Mouse (Mus musculus): ENCODE data around the gene Thsd7a. TPM values are rescaled to one million over a fixed set of nuclear protein-coding genes. Genes with fewer than 3 reads are reported as not detected.

The Thsd7a gene
- polyA plus RNA-seq, 1 experiment from 2014 or later, result 0.21 TPM

- H3K4me1 ChIP-seq (replicated peaks), result no peaks in the 10 kb centered on the region
- no peaks in the 10 kb centered on the region for H3K36me3 ChIP-seq (replicated peaks)
- no peak overlapping the region for H3K27ac ChIP-seq (replicated peaks)
- no peaks in the 10 kb centered on the region for H3K9me3 ChIP-seq (replicated peaks)
- ATAC-seq (ENCODE audit: insufficient read depth), result no peak
- no peaks in the 10 kb centered on the region for H3K27me3 ChIP-seq
- 69% methylated on average over 6 of the region's 6 CpGs for WGBS (ENCODE audit: insufficient replicate concordance)
- no peak overlapping the region for H3K4me3 ChIP-seq (replicated peaks)
- no peak overlapping the region for H3K9ac ChIP-seq
- H3K4me2 ChIP-seq, result no peak overlapping the region
Measured at GRCm38 (mm10) chr6:12381136-12381778, 368.0 kb downstream of the Thsd7a start.

GRCm38 (mm10) chr6:12380717-12381116 lies 368.5 kb downstream of the Thsd7a start:
- Histone ChIP-seq H3K27ac (replicated peaks) (no peak overlapping the region), H3K27me3 (no peaks in the 10 kb centered on the region), H3K9me3 (replicated peaks) (no peaks in the 10 kb centered on the region), H3K4me2 (no peak overlapping the region), H3K9ac (no peak overlapping the region), H3K4me1 (replicated peaks) (no peaks in the 10 kb centered on the region), H3K4me3 (replicated peaks) (no peak overlapping the region), H3K36me3 (replicated peaks) (no peaks in the 10 kb centered on the region)
- no peak for ATAC-seq (ENCODE audit: insufficient read depth)
- 61% methylated on average over 2 of the region's 2 CpGs for WGBS (ENCODE audit: insufficient replicate concordance)

GRCm38 (mm10) chr6:12358737-12359136 lies 390.5 kb downstream of the Thsd7a start:
- ATAC-seq (ENCODE audit: insufficient read depth), result no peak
- WGBS (ENCODE audit: insufficient replicate concordance), result 24% methylated on average over 2 of the region's 2 CpGs
- no peaks in the 10 kb centered on the region for H3K9me3 ChIP-seq (replicated peaks)

GRCm38 (mm10) chr6:12353573-12353972 lies 395.6 kb downstream of the Thsd7a start:
- no peak for ATAC-seq (ENCODE audit: insufficient read depth)
- Histone ChIP-seq H3K36me3 (replicated peaks) (no peaks in the 10 kb centered on the region), H3K4me3 (replicated peaks) (no peak overlapping the region), H3K9ac (no peak overlapping the region), H3K27me3 (no peaks in the 10 kb centered on the region), H3K4me2 (no peak overlapping the region), H3K9me3 (replicated peaks) (no peaks in the 10 kb centered on the region), H3K4me1 (replicated peaks) (no peaks in the 10 kb centered on the region), H3K27ac (replicated peaks) (no peak overlapping the region)
- WGBS (ENCODE audit: insufficient replicate concordance), result 39% methylated on average over 2 of the region's 2 CpGs

More at GRCm38 (mm10) chr6:12358737-12359136, 390.5 kb downstream of the Thsd7a start:
- no peaks in the 10 kb centered on the region for H3K4me1 ChIP-seq (replicated peaks)
- H3K27ac ChIP-seq (replicated peaks), result no peak overlapping the region
- H3K36me3 ChIP-seq (replicated peaks), result no peaks in the 10 kb centered on the region
- no peak overlapping the region for H3K4me3 ChIP-seq (replicated peaks)
- H3K9ac ChIP-seq, result no peak overlapping the region
- no peaks in the 10 kb centered on the region for H3K27me3 ChIP-seq
- H3K4me2 ChIP-seq, result no peak overlapping the region

GRCm38 (mm10) chr6:12352165-12352719 lies 397.0 kb downstream of the Thsd7a start:
- WGBS (ENCODE audit: insufficient replicate concordance), result 61% methylated on average over 9 of the region's 9 CpGs

GRCm38 (mm10) chr6:12350753-12351152 lies 398.5 kb downstream of the Thsd7a start:
- Histone ChIP-seq H3K4me1 (replicated peaks) (no peaks in the 10 kb centered on the region), H3K27ac (replicated peaks) (no peak overlapping the region), H3K36me3 (replicated peaks) (no peaks in the 10 kb centered on the region), H3K4me2 (no peak overlapping the region), H3K9ac (no peak overlapping the region), H3K9me3 (replicated peaks) (no peaks in the 10 kb centered on the region), H3K27me3 (no peaks in the 10 kb centered on the region), H3K4me3 (replicated peaks) (no peak overlapping the region)
- WGBS (ENCODE audit: insufficient replicate concordance), result 30% methylated on average over 5 of the region's 5 CpGs
- no peak for ATAC-seq (ENCODE audit: insufficient read depth)

More at GRCm38 (mm10) chr6:12352165-12352719, 397.0 kb downstream of the Thsd7a start:
- Histone ChIP-seq H3K9ac (no peak overlapping the region), H3K4me3 (replicated peaks) (no peak overlapping the region), H3K4me1 (replicated peaks) (no peaks in the 10 kb centered on the region), H3K4me2 (no peak overlapping the region), H3K9me3 (replicated peaks) (no peaks in the 10 kb centered on the region), H3K27me3 (no peaks in the 10 kb centered on the region), H3K36me3 (replicated peaks) (no peaks in the 10 kb centered on the region), H3K27ac (replicated peaks) (no peak overlapping the region)
- no peak for ATAC-seq (ENCODE audit: insufficient read depth)

- no peak overlapping the region for H3K9ac ChIP-seq
- H3K27me3 ChIP-seq, result no peaks in the 10 kb centered on the region
- H3K4me3 ChIP-seq (replicated peaks), result no peak overlapping the region
- H3K9me3 ChIP-seq (replicated peaks), result no peaks in the 10 kb centered on the region
- no peaks in the 10 kb centered on the region for H3K4me1 ChIP-seq (replicated peaks)
- WGBS (ENCODE audit: insufficient replicate concordance), result 58% methylated on average over 3 of the region's 3 CpGs
- no peak overlapping the region for H3K4me2 ChIP-seq
- no peak for ATAC-seq (ENCODE audit: insufficient read depth)
- H3K27ac ChIP-seq (replicated peaks), result no peak overlapping the region
- no peaks in the 10 kb centered on the region for H3K36me3 ChIP-seq (replicated peaks)
Measured at GRCm38 (mm10) chr6:12349105-12349759, 400.0 kb downstream of the Thsd7a start.

- no peak overlapping the region for H3K9ac ChIP-seq
- H3K27me3 ChIP-seq, result no peaks in the 10 kb centered on the region
- H3K9me3 ChIP-seq (replicated peaks), result no peaks in the 10 kb centered on the region
- no peak overlapping the region for H3K27ac ChIP-seq (replicated peaks)
- H3K4me3 ChIP-seq (replicated peaks), result no peak overlapping the region
- H3K36me3 ChIP-seq (replicated peaks), result no peaks in the 10 kb centered on the region
- ATAC-seq (ENCODE audit: insufficient read depth), result no peak
- H3K4me1 ChIP-seq (replicated peaks), result no peaks in the 10 kb centered on the region
- H3K4me2 ChIP-seq, result no peak overlapping the region
Measured at GRCm38 (mm10) chr6:12348667-12349066, 400.5 kb downstream of the Thsd7a start.

GRCm38 (mm10) chr6:12336590-12337584 lies 412.3 kb downstream of the Thsd7a start:
- Histone ChIP-seq H3K27ac (replicated peaks) (no peak overlapping the region), H3K4me1 (replicated peaks) (no peaks in the 10 kb centered on the region), H3K36me3 (replicated peaks) (no peaks in the 10 kb centered on the region), H3K4me3 (replicated peaks) (no peak overlapping the region), H3K9me3 (replicated peaks) (no peaks in the 10 kb centered on the region), H3K9ac (no peak overlapping the region), H3K4me2 (no peak overlapping the region), H3K27me3 (no peaks in the 10 kb centered on the region)
- 68% methylated on average over 14 of the region's 14 CpGs for WGBS (ENCODE audit: insufficient replicate concordance)
- ATAC-seq (ENCODE audit: insufficient read depth), result no peak

- ATAC-seq (ENCODE audit: insufficient read depth), result no peak
- 28% methylated on average over 7 of the region's 7 CpGs for WGBS (ENCODE audit: insufficient replicate concordance)
Measured at GRCm38 (mm10) chr6:12315070-12315909, 433.9 kb downstream of the Thsd7a start.

More at GRCm38 (mm10) chr6:12315070-12315909, 433.9 kb downstream of the Thsd7a start:
- Histone ChIP-seq H3K4me3 (replicated peaks) (no peak overlapping the region), H3K27me3 (no peaks in the 10 kb centered on the region), H3K36me3 (replicated peaks) (no peaks in the 10 kb centered on the region), H3K4me2 (no peak overlapping the region), H3K27ac (replicated peaks) (no peak overlapping the region), H3K4me1 (replicated peaks) (no peaks in the 10 kb centered on the region), H3K9me3 (replicated peaks) (no peaks in the 10 kb centered on the region), H3K9ac (no peak overlapping the region)

All from liver, embryonic 15.5 days (tissue).